Mouse (Mus musculus) forebrain, postnatal 0 days (tissue): ENCODE results near the gene Abca7. TPM values are rescaled to one million over a fixed set of nuclear protein-coding genes. Genes with fewer than 3 reads are reported as not detected.
"Not testable (repeated sequence)": the region's sequence is repeated elsewhere in the genome, so short reads cannot be mapped to it uniquely, and the experiment has no call there.

Experiments
- ATAC-seq: fragments of 200-750 bp; cut with Nextera tagmentation; 2 replicates; pipeline ENCODE4 v1.8.0; 2017; ENCODE audit warnings: mild to moderate bottlenecking, moderate library complexity
- DNase-seq: peaks from one replicate; pipeline ENCODE4 v3.0.0-alpha.2; 2015
- H3K27ac ChIP-seq: fragments of 300-500 bp; sonication (generic); 2 replicates; pipeline ENCODE4 v1.5.1; 2014; ENCODE audit warnings: low read depth, mild to moderate bottlenecking, antibody characterized with exemption, low read length, moderate library complexity, mixed read lengths
- H3K27me3 ChIP-seq: fragments of 300-500 bp; sonication (generic); 2 replicates; pipeline ENCODE4 v1.6.1; 2014; ENCODE audit warnings: mild to moderate bottlenecking, low read length, mixed read lengths; ENCODE audit not compliant: insufficient read depth
- H3K36me3 ChIP-seq: fragments of 300-500 bp; sonication (generic); 2 replicates; pipeline ENCODE4 v1.6.1; 2014; ENCODE audit warnings: mild to moderate bottlenecking, moderate library complexity; ENCODE audit not compliant: insufficient read depth
- H3K4me1 ChIP-seq: fragments of 300-500 bp; sonication (generic); 2 replicates; pipeline ENCODE4 v1.6.1; 2014; ENCODE audit warnings: antibody characterized with exemption; ENCODE audit not compliant: insufficient read depth
- H3K4me2 ChIP-seq: fragments of 300-500 bp; sonication (generic); 2 replicates; pipeline ENCODE4 v1.6.1; 2014; ENCODE audit warnings: low read depth, mild to moderate bottlenecking, moderate library complexity
- H3K4me3 ChIP-seq: fragments of 300-500 bp; sonication (generic); 2 replicates; pipeline ENCODE4 v1.5.1; 2014; ENCODE audit warnings: low read depth, low read length, mixed read lengths
- H3K9ac ChIP-seq: fragments of 300-500 bp; sonication (generic); 2 replicates; pipeline ENCODE4 v1.6.1; 2014; ENCODE audit warnings: mild to moderate bottlenecking
- H3K9me3 ChIP-seq: fragments of 300-500 bp; sonication (generic); 2 replicates; pipeline ENCODE4 v1.6.1; 2016; ENCODE audit warnings: low read length
- CTCF ChIP-seq: sonication (generic); IDR thresholded peaks from 2 replicates; pipeline ENCODE4 v1.5.1; 2016; ENCODE audit warnings: antibody characterized with exemption, control low read depth, low read depth
- WGBS: fragments of 180-500 bp; shearing (Covaris S2); extraction: QIAGEN DNeasy Blood & Tissue Kit; methylation state at CpG from one replicate; pipeline ENCODE4 v1.1.7; 2014; 5-methylcytosine and 5-hydroxymethylcytosine counted together
- polyA plus RNA-seq: library from polyadenylated mRNA; unstranded; fragments of >200 nt; fragmentation: Nextera tagmentation; extraction: Ambion mirVana; gene quantifications from 2 replicates; pipeline ENCODE4 v1.2.1, GENCODE M21; 2015
- total RNA-seq: library from RNA; depleted of rRNA; stranded (reverse); fragments of >200 nt; gene quantifications from 2 replicates; pipeline ENCODE4 v1.2.3, GENCODE M21; 2014

Gene Abca7
- total and polyA plus RNA-seq, 2 experiments from 2014 or later: 1.1 to 6.1 TPM

DNA sequence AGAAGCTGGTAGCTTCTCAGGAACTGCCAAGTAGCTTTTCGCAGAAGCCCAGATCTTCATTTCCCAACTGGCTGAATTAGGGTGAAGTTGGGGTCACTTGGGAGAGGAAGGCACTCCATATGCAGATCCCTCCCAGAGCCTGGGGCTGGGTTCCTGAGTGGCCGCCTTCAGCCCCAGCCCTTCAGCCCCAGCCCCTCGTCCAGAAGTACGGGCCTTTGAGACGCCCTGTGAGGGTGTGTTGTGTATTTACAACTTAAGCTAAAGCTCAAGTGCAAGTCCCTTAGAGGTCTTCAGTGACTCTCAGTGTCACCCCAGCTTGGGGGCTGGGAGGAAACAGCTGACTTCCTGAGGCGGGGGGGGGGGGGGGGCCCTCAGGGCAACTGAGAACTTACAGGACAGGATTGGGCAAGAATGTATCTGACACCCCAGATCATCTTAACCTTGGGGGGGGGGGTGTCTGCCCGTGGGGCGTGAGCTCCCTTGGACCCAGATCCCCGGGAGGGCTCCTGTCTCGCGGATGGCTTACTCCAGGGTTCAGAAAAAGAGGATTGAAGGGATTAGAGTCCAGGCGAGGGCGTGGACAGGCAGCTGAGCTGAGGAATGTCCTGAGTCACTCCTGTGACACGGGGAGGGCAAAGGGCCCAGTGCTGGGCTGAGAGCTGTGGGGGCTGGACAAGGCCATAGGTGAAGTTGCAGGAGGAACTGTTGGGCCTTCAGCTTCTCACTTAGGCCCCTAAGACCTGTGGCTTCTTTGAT lies 55.5 kb downstream of the Abca7 start:
- peaks cover 11% of the 10 kb centered on the region for H3K36me3 ChIP-seq
- no peak overlapping the region for H3K4me2 ChIP-seq
- DNase-seq: no peak
- no peak overlapping the region for H3K9ac ChIP-seq
- H3K4me1 ChIP-seq: peaks cover 7% of the 10 kb centered on the region; the same call in 1 of the 2 replicates
- no peak for ATAC-seq
- no peak overlapping the region for H3K4me3 ChIP-seq
- WGBS: 41% methylated on average over 13 of the region's 14 CpGs
- no peak overlapping the region for H3K27ac ChIP-seq
- no peaks in the 10 kb centered on the region for H3K9me3 ChIP-seq
- no peaks in the 10 kb centered on the region for H3K27me3 ChIP-seq
- TF ChIP-seq CTCF: no peak

DNA sequence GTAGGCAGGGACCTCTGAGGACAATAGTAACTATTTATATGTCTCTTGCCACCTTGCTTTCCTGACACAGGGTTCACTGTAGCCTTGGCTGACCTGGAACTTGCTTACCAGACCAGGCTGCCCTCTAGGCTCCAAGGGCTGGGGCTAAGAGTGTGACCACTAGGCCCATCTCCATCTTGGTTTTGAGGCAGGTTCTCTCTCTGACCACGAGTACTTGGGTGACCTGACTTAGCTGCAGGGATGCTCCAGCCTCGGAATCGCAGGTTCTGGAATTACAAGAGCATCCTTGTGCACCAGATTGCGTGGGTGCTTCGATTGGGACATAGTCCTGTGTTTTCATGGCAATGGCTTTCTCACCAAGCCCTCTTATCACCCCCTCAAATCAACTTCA lies 56.1 kb downstream of the Abca7 start:
- Histone ChIP-seq H3K9ac (no peak overlapping the region), H3K4me3 (no peak overlapping the region), H3K27ac (no peak overlapping the region), H3K9me3 (no peaks in the 10 kb centered on the region), H3K4me2 (no peak overlapping the region), H3K36me3 (peaks cover 17% of the 10 kb centered on the region), H3K4me1 (peaks cover 7% of the 10 kb centered on the region; the same call in 1 of the 2 replicates), H3K27me3 (no peaks in the 10 kb centered on the region)
- 85% methylated on average over 5 of the region's 5 CpGs for WGBS
- TF ChIP-seq CTCF: no peak
- DNase-seq (no peak), ATAC-seq (no peak)

DNA sequence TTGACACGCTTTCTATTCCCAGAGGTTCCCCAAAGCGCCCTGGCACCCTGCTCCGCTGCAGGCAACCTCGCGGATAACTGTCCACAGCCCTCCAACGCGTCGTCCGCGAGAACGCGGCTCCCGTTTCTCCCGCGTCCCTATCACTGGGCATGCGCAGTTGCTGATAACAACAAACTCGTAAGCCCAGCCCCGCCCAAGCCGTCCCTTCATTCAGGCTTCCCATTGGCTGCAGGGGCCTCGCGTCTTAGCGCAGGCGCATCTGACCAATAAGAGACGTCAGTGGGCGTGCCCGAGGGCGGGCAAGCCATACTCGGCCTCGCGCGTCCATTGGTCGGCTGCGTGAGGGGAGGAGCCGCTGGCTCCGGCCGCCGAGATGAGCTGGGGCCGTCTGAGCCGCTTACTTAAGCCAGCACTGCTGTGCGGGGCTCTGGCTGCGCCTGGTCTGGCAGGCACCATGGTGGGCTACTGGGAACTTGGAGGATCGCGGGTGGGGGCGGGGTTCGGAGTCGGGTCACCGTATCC lies 57.0 kb downstream of the Abca7 start:
- Histone ChIP-seq H3K27me3 (no peaks in the 10 kb centered on the region), H3K4me2 (peak overlapping the region; percentile 77), H3K9me3 (no peaks in the 10 kb centered on the region), H3K4me1 (peaks cover 7% of the 10 kb centered on the region; the same call in 1 of the 2 replicates), H3K4me3 (peak overlapping the region; percentile 93), H3K27ac (peak overlapping the region; percentile 96), H3K9ac (peak overlapping the region; percentile 95), H3K36me3 (peaks cover 27% of the 10 kb centered on the region)
- DNase-seq (peak; percentile 100), ATAC-seq (peak; percentile 96)
- under 1% methylated on average over 47 of the region's 47 CpGs for WGBS
- TF ChIP-seq CTCF: no peak

DNA sequence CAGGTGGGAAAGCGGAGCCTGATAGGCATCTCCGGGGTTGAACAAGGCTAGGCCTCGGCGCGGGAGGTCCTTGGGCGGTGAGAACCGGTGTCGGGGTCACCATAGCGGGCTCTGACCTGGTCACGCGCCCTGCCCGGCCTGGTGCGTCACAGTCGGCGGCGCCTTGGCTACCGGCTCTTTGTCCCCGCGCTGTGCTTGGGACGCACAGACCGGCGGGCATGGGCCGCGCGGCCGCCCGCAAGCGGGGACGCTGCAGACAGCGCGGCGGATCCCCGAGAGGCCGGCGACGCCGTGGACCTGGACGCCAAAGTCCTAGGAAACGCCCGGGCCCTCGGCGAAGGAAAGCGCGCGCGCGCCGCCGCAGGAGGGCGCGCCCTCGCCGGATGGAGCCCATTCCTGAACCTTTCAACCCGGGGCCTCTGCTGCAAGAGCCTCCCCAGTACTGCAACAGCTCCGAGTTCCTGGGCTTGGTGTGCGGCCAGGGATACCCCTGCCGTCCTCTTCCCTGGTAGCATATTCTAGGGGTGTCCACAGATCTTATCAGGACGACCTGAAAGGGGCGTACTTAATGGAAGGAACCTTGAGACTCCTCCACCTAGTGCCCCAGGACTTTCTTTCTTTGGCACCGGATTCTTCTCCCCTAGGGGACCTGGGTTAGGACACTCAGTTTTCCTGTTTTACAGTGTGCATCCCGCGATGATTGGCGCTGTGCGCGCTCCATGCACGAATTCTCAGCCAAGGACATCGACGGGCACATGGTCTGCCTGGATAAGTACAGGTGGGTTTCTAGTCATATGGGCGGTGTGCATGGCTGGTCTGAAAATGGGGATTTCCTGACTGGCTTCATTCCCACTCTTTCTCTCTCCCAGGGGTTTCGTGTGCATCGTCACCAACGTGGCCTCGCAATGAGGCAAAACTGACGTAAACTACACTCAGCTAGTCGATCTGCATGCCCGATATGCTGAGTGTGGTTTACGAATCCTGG lies 57.8 kb downstream of the Abca7 start:
- Histone ChIP-seq H3K9ac (peak overlapping the region; percentile 95), H3K36me3 (peaks cover 32% of the 10 kb centered on the region), H3K9me3 (no peaks in the 10 kb centered on the region), H3K27ac (peak overlapping the region; percentile 96), H3K4me3 (peak overlapping the region; percentile 93), H3K27me3 (no peaks in the 10 kb centered on the region), H3K4me2 (peak overlapping the region; percentile 77), H3K4me1 (peaks cover 7% of the 10 kb centered on the region; the same call in 1 of the 2 replicates)
- TF ChIP-seq CTCF: peak; percentile 28; the same call in 1 of the 2 replicates
- DNase-seq: peak; percentile 71
- peak; percentile 30 for ATAC-seq
- 1% methylated on average over 70 of the region's 77 CpGs for WGBS

DNA sequence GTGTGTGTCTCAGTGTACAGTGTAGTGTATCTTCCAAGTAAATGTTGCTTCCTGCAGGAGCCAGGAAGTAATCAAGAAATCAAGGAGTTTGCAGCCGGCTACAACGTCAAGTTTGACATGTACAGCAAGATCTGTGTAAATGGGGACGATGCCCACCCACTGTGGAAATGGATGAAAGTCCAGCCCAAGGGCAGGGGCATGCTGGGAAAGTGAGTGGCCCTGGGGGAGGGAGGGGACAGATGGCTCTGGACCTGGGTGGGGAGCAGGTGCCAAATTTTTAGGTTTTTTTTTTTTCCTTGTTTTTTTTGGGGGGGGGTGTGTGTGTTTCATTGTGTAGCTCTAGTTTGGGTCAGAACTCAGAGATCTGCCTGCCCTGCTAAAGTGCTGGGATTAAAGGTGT lies 58.6 kb downstream of the Abca7 start:
- WGBS: 21% methylated on average over 3 of the region's 3 CpGs

DNA sequence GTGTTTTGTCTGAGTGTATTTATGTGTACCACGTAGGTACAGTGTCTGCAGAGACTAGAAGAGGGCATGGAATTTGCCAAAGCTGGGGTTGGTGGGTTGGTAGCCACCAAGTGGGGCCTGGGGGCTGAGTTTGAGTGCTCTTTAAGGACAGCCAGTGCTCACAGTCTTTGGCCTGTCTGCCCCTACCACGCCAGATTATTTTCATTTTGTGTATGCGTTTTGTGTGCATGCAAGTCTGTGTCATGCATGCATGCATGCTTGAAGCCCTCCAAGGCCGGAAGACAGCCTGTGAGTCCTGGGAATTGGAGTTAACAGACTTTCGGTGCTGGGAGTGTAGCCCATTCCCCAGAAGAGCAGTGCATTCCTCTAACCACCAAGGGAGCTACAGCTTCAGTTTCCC lies 59.1 kb downstream of the Abca7 start:
- Histone ChIP-seq H3K4me3 (no peak overlapping the region), H3K36me3 (peaks cover 45% of the 10 kb centered on the region), H3K27me3 (no peaks in the 10 kb centered on the region), H3K4me1 (peaks cover 7% of the 10 kb centered on the region; the same call in 1 of the 2 replicates), H3K9me3 (no peaks in the 10 kb centered on the region), H3K27ac (no peak overlapping the region), H3K9ac (no peak overlapping the region), H3K4me2 (peak overlapping the region; percentile 77; the same call in 1 of the 2 replicates)
- TF ChIP-seq CTCF: no peak
- WGBS: 79% methylated on average over 5 of the region's 5 CpGs
- ATAC-seq (no peak), DNase-seq (no peak)

More for the DNA sequence above, 58.6 kb downstream of the Abca7 start:
- not testable (repeated sequence) for H3K27me3 ChIP-seq, H3K4me1 ChIP-seq, ATAC-seq, DNase-seq, H3K9me3 ChIP-seq
- H3K27ac ChIP-seq: 0 out of 2 replicates have a peak overlapping the region, but pooled peaks have one; percentile 15
- H3K4me3 ChIP-seq: peak overlapping the region; percentile 93
- H3K9ac ChIP-seq: peak overlapping the region; percentile 95
- peaks cover 40% of the 10 kb centered on the region for H3K36me3 ChIP-seq
- H3K4me2 ChIP-seq: peak overlapping the region; percentile 77
